Mouse (Mus musculus): ENCODE measurements around the gene Mpp4.

- TF ChIP-seq POLR2A (IDR thresholded peaks at IDR 0.05; ENCODE audit: insufficient read length, low read depth) (no peak), REST (IDR thresholded peaks at IDR 0.05; ENCODE audit: insufficient read depth, insufficient read length) (no peak), POLR2AphosphoS2 (IDR thresholded peaks at IDR 0.05; ENCODE audit: insufficient read length, low read depth) (no peak), USF1 (IDR thresholded peaks at IDR 0.05; ENCODE audit: low read depth) (no peak), MYOG (IDR thresholded peaks at IDR 0.05; ENCODE audit: control insufficient read depth in 1 of 3, insufficient read depth in 1 of 3, insufficient read length in 2 of 3, low read depth in 2 of 3) (no peak), CEBPB (IDR thresholded peaks at IDR 0.05; ENCODE audit: insufficient read depth, poor library complexity, severe bottlenecking) (no peak), TCF12 (IDR thresholded peaks at IDR 0.05; ENCODE audit: insufficient read depth, poor library complexity, severe bottlenecking) (no peak), MAX (IDR thresholded peaks at IDR 0.05; ENCODE audit: low read depth) (no peak), E2F4 (IDR thresholded peaks at IDR 0.05; ENCODE audit: insufficient read depth) (no peak), TCF3 (IDR thresholded peaks at IDR 0.05; ENCODE audit: insufficient read length, low read depth) (no peak), MYOD1 (IDR thresholded peaks at IDR 0.05; ENCODE audit: control insufficient read depth in 1 of 3, insufficient read length in 2 of 3, low read depth in 2 of 3) (no peak), SRF (IDR thresholded peaks at IDR 0.05; ENCODE audit: control insufficient read depth, insufficient read length, low read depth) (no peak)
Observed at GRCm38 (mm10) chr1:59162309-59163024, 722 bp downstream of the Mpp4 start.
